Mouse (Mus musculus): ENCODE measurements around the gene Ift122. TPM values are rescaled to one million over a fixed set of nuclear protein-coding genes. Genes with fewer than 3 reads are reported as not detected.
A peak's percentile ranks its signal among the peaks of the same experiment; 100 is the strongest.

Gene Ift122
- polyA plus RNA-seq, 1 experiment: 3.0 TPM

GRCm38 (mm10) chr6:115909940-115910339 lies 56.7 kb downstream of the Ift122 start:
- Histone ChIP-seq H3K27me3 (ENCODE audit: control insufficient read depth, insufficient read depth, low read length) (no peaks in the 10 kb centered on the region), H3K4me3 (ENCODE audit: low read depth, low read length) (no peak overlapping the region), H3K4me1 (ENCODE audit: control insufficient read depth, insufficient read depth, insufficient read length, low read length) (peaks cover 4% of the 10 kb centered on the region; the same call in 1 of the 2 replicates), H3K36me3 (ENCODE audit: control insufficient read depth, insufficient read depth, low read length) (no peaks in the 10 kb centered on the region), H3K27ac (ENCODE audit: insufficient read depth, low read depth, low read length) (0 out of 2 replicates have a peak overlapping the region, but pooled peaks have one; percentile 56)
- no peak for TF ChIP-seq POLR2A (IDR thresholded peaks at IDR 0.05; ENCODE audit: low read depth, low read length)
- WGBS: 72% methylated on average over 8 of the region's 8 CpGs

GRCm38 (mm10) chr6:115911763-115912162 lies 58.5 kb downstream of the Ift122 start:
- Histone ChIP-seq H3K36me3 (ENCODE audit: control insufficient read depth, insufficient read depth, low read length) (no peaks in the 10 kb centered on the region), H3K27me3 (ENCODE audit: control insufficient read depth, insufficient read depth, low read length) (no peaks in the 10 kb centered on the region), H3K27ac (ENCODE audit: insufficient read depth, low read depth, low read length) (no peak overlapping the region), H3K4me3 (ENCODE audit: low read depth, low read length) (no peak overlapping the region), H3K4me1 (ENCODE audit: control insufficient read depth, insufficient read depth, insufficient read length, low read length) (peaks cover 4% of the 10 kb centered on the region; the same call in 1 of the 2 replicates)
- no peak for TF ChIP-seq CTCF (IDR thresholded peaks at IDR 0.05; ENCODE audit: extremely low read depth, insufficient read length, insufficient replicate concordance, low read depth, low read length)
- no peak for TF ChIP-seq POLR2A (IDR thresholded peaks at IDR 0.05; ENCODE audit: low read depth, low read length)
- WGBS: 91% methylated on average over 6 of the region's 6 CpGs

GRCm38 (mm10) chr6:115913482-115913881 lies 60.2 kb downstream of the Ift122 start:
- H3K27ac ChIP-seq (ENCODE audit: insufficient read depth, low read depth, low read length): no peak overlapping the region
- H3K4me3 ChIP-seq (ENCODE audit: low read depth, low read length): no peak overlapping the region
- 88% methylated on average over 10 of the region's 10 CpGs for WGBS
- H3K27me3 ChIP-seq (ENCODE audit: control insufficient read depth, insufficient read depth, low read length): no peaks in the 10 kb centered on the region
- no peak for TF ChIP-seq POLR2A (IDR thresholded peaks at IDR 0.05; ENCODE audit: low read depth, low read length)
- no peak for TF ChIP-seq CTCF (IDR thresholded peaks at IDR 0.05; ENCODE audit: extremely low read depth, insufficient read length, insufficient replicate concordance, low read depth, low read length)
- H3K36me3 ChIP-seq (ENCODE audit: control insufficient read depth, insufficient read depth, low read length): no peaks in the 10 kb centered on the region
- peaks cover 2% of the 10 kb centered on the region; the same call in 1 of the 2 replicates for H3K4me1 ChIP-seq (ENCODE audit: control insufficient read depth, insufficient read depth, insufficient read length, low read length)

GRCm38 (mm10) chr6:115914511-115915202 lies 61.4 kb downstream of the Ift122 start:
- H3K4me3 ChIP-seq (ENCODE audit: low read depth, low read length): no peak overlapping the region
- H3K4me1 ChIP-seq (ENCODE audit: control insufficient read depth, insufficient read depth, insufficient read length, low read length): no peaks in the 10 kb centered on the region
- no peaks in the 10 kb centered on the region for H3K36me3 ChIP-seq (ENCODE audit: control insufficient read depth, insufficient read depth, low read length)
- WGBS: 89% methylated on average over 15 of the region's 15 CpGs
- no peak for TF ChIP-seq POLR2A (IDR thresholded peaks at IDR 0.05; ENCODE audit: low read depth, low read length)
- TF ChIP-seq CTCF (IDR thresholded peaks at IDR 0.05; ENCODE audit: extremely low read depth, insufficient read length, insufficient replicate concordance, low read depth, low read length): no peak
- no peaks in the 10 kb centered on the region for H3K27me3 ChIP-seq (ENCODE audit: control insufficient read depth, insufficient read depth, low read length)
- H3K27ac ChIP-seq (ENCODE audit: insufficient read depth, low read depth, low read length): no peak overlapping the region

- no peaks in the 10 kb centered on the region for H3K36me3 ChIP-seq (ENCODE audit: control insufficient read depth, insufficient read depth, low read length)
- TF ChIP-seq POLR2A (IDR thresholded peaks at IDR 0.05; ENCODE audit: low read depth, low read length) (no peak), CTCF (IDR thresholded peaks at IDR 0.05; ENCODE audit: extremely low read depth, insufficient read length, insufficient replicate concordance, low read depth, low read length) (no peak)
- 70% methylated on average over 17 of the region's 17 CpGs for WGBS
These were observed 62.6 kb downstream of the Ift122 start for GRCm38 (mm10) chr6:115915601-115916445.

GRCm38 (mm10) chr6:115916611-115917010 lies 63.3 kb downstream of the Ift122 start:
- TF ChIP-seq CTCF (IDR thresholded peaks at IDR 0.05; ENCODE audit: extremely low read depth, insufficient read length, insufficient replicate concordance, low read depth, low read length): no peak
- no peak for TF ChIP-seq POLR2A (IDR thresholded peaks at IDR 0.05; ENCODE audit: low read depth, low read length)
- H3K27ac ChIP-seq (ENCODE audit: insufficient read depth, low read depth, low read length): no peak overlapping the region
- 80% methylated on average over 5 of the region's 5 CpGs for WGBS
- H3K27me3 ChIP-seq (ENCODE audit: control insufficient read depth, insufficient read depth, low read length): no peaks in the 10 kb centered on the region
- H3K36me3 ChIP-seq (ENCODE audit: control insufficient read depth, insufficient read depth, low read length): no peaks in the 10 kb centered on the region
- H3K4me1 ChIP-seq (ENCODE audit: control insufficient read depth, insufficient read depth, insufficient read length, low read length): no peaks in the 10 kb centered on the region
- no peak overlapping the region for H3K4me3 ChIP-seq (ENCODE audit: low read depth, low read length)

More at GRCm38 (mm10) chr6:115915601-115916445, 62.6 kb downstream of the Ift122 start:
- Histone ChIP-seq H3K4me3 (ENCODE audit: low read depth, low read length) (no peak overlapping the region), H3K4me1 (ENCODE audit: control insufficient read depth, insufficient read depth, insufficient read length, low read length) (no peaks in the 10 kb centered on the region), H3K27me3 (ENCODE audit: control insufficient read depth, insufficient read depth, low read length) (no peaks in the 10 kb centered on the region), H3K27ac (ENCODE audit: insufficient read depth, low read depth, low read length) (no peak overlapping the region)

DNA sequence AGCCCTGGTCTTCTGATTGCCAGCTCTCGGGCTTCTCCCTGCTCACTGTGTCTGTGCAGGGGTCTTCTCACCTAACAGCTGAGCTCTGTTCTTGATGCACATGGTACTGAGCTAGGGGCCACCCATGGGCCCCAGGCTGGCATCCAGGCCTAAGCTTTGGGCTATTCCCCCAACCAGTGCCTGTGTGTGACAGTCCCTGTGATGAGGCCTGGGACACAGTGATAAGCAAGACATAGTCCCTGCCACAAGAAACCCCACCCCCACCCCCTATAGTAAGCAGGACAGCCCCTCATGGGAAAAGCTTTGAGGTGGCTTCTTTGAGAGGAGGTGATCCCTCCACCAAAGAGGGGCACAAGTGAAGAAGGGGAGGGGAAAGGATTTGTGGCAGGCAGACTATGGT lies 65.3 kb downstream of the Ift122 start:
- no peaks in the 10 kb centered on the region for H3K36me3 ChIP-seq (ENCODE audit: control insufficient read depth, insufficient read depth, low read length)
- no peaks in the 10 kb centered on the region for H3K27me3 ChIP-seq (ENCODE audit: control insufficient read depth, insufficient read depth, low read length)
- no peak overlapping the region for H3K4me3 ChIP-seq (ENCODE audit: low read depth, low read length)
- 87% methylated on average over 1 of the region's 1 CpGs for WGBS
- H3K27ac ChIP-seq (ENCODE audit: insufficient read depth, low read depth, low read length): no peak overlapping the region
- TF ChIP-seq POLR2A (IDR thresholded peaks at IDR 0.05; ENCODE audit: low read depth, low read length) (no peak), CTCF (IDR thresholded peaks at IDR 0.05; ENCODE audit: extremely low read depth, insufficient read length, insufficient replicate concordance, low read depth, low read length) (no peak)
- H3K4me1 ChIP-seq (ENCODE audit: control insufficient read depth, insufficient read depth, insufficient read length, low read length): no peaks in the 10 kb centered on the region

All from small intestine, adult 2 months (tissue).